Mouse (Mus musculus) olfactory bulb, adult 2 months (tissue): Measurements from ENCODE around the gene Wdr38.

Experiments used
- CTCF ChIP-seq: fragments of 200-500 bp; IDR thresholded peaks from 2 replicates; pipeline ENCODE4 v1.5.1; 2012; ENCODE audit warnings: low read depth, mild to moderate bottlenecking, low read length, moderate library complexity; ENCODE audit not compliant: insufficient read depth
- POLR2A ChIP-seq: fragments of 200-500 bp; IDR thresholded peaks from 2 replicates; pipeline ENCODE4 v1.6.1; 2012; ENCODE audit warnings: mild to moderate bottlenecking, low read depth, low read length, moderate library complexity; ENCODE audit not compliant: insufficient read depth

- TF ChIP-seq CTCF = no peak
- no peak for TF ChIP-seq POLR2A
Observed at GRCm38 (mm10) chr2:38975941-38976805, 21.1 kb upstream of the Wdr38 start.
